Mouse (Mus musculus): ENCODE results near the gene Kcnab1.

The Kcnab1 gene

DNA sequence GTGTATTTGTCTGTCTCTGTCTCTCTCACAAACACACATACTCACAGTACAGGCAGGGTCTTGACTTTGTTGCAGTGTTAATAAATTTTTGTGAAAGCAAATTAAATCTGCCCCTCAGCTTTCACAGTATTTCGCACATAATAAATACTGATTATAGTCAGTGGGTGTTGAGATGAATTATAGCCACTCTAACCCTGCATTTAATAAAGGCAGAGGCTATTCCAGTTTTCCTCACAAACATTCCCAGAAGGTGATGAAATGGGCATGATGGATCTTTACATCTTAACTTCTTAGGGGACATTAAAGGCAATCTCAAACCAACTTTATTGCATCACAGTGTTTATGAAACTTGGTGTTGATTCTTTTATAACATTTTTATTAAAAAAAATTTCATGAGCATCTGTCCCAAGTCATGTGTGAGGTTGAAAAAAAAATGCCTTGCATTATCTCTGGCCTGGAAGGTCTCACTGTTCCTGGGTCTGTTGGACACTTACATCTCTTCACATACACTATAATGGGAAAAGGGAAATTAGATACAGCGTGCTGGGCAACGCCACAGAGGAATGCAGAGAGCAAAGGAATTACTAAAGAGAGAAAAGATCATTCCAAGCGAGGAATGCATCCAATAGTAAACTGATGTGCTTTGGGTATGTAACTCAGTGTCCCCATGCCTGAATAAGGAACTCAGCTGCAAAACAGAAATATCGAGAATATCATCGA is 95.3 kb downstream of the Kcnab1 start:
- no peak for DNase-seq (ENCODE audit: low read depth, low spot score)

DNA sequence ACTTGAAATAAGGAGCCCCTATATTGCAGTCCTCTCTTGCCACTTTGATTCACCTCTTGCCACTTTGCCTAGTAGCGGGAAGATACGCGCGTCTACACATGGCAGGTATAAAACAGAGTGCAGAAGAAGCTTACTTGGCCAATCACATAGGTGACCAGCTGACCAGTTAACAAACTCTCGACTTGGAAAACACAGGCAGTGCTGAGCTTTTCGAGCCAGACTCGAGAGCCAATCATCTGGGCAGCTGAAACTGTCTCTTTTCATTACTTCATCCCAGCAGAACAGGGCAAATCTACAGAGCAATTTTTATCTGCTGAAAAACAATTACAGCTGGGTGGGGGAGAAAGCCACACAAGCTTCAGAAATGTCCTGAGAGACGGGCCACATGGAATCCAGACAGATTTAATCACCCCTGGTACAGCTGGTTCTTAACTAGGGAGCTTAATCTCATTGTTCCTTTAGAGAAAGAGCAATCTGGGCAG is 96.4 kb downstream of the Kcnab1 start:
- DNase-seq (ENCODE audit: low read depth, low spot score) = no peak

DNA sequence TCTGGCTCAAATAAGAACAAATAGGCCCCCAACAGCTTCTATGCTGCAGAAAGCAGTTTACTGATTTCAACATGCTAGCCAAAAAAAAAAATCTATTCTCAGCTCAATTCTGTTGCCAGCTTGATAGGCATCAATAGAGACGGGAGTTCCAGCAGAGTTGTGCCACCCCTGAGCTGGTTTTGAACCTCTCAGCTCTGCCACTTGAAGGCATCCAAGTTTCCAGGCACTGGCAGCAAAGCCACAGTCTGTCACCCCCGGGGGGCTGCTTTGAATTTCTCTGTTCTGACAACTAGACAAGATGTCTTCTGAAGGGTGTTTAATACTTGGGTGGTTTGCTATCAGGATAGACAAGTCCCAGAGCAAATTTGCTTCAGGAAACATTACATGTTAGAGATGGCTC is 104.5 kb downstream of the Kcnab1 start:
- no peak for DNase-seq (ENCODE audit: low read depth, low spot score)

DNA sequence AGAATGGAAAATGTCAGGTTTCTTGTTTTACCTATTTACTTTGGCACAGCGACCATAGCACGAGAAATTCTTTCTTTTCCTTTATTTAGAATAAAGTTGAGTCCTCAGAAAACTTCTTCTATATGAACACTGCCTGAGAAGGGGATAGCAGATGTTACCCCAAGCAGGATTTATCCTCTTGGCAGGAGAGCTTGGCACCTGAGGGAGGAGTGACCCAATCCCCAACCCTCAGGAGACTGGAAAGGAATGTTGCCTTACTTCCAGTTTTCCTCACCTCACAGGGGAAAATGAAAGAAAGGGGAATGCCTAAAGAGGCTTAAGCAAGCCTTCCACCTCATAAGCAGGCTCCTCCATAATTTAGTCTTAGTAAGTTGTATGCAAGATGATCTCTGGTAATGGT is 105.5 kb downstream of the Kcnab1 start:
- no peak for DNase-seq (ENCODE audit: low read depth, low spot score)

DNA sequence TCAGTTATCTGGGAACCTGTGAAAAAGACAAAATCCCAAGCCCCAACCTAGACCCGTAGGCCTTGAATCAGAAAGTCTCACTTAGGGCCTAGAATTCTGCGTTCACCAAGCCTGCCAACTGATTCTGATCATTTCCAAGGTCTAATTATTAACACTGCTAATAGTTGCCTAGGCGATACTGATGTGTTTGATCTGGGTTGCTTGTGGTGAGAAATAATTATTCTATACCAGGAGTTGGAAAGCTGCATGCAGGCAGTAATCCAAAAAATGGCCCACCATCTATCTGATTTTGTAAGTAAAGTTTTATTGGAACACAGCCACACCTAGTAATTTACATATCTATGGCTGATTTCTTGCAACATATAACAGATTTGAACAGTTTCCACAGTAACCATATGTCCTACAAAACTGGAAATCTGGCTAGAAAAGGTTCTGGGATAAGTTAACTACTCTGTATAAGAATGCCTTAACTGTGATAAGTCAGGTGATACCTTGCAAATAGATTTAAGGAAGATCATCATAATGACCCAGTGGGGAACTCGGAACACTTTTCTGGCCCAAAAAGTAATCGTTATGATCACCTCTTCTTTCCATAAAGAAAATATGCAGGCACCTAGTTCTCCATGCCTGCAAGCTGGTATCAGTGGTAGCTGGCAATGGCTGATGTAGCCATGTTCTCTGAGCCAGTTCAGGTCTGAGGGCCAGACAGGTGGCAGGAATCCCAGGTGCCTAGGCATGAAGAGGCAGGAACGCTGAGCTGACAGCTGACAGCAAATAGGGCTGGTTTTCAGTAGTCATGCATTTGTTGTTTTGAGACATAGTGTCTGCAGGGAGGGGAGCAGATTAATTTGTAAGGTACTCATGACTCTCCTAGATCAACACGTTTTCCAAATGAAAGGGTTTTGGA is 108.7 kb downstream of the Kcnab1 start:
- no peak for DNase-seq (ENCODE audit: low read depth, low spot score)

DNA sequence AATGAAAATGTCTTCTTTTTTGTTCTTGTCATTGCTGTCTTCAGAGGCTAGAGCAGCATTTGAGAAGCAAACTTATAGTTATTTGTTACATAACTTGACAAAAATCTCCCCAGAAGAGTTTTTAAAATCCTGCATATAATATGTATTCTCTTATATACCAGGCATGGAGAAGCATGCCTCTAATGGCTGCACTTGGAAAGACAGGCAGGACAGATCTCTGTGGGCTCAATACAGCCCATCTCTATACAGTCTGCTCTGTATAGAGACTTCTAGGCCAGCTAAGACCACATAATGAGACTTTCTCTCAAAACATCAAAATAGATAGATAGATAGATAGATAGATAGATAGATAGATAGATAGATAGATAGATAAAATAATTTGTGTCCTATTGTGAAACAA is 111.1 kb downstream of the Kcnab1 start:
- DNase-seq (ENCODE audit: low read depth, low spot score) = no peak

DNA sequence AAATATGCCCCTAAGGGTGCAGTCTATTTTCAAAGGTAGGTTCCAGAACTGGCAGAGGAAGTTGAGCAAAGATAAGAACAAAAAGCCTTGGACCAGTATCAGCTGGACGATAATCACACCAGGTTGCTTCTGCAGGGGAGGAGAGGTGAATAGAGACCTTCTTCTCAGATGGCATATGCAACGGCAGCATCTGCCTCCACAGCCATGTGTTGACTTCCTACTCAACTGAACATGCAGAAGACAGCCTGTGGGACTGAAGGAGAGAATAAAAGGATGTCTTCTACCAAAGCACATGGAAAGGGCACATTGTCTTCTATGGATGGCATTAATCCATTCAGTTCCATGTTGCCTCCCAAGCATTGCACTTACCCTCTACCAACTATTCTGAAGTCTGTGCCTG is 114.5 kb downstream of the Kcnab1 start:
- DNase-seq (ENCODE audit: low read depth, low spot score) = no peak

DNA sequence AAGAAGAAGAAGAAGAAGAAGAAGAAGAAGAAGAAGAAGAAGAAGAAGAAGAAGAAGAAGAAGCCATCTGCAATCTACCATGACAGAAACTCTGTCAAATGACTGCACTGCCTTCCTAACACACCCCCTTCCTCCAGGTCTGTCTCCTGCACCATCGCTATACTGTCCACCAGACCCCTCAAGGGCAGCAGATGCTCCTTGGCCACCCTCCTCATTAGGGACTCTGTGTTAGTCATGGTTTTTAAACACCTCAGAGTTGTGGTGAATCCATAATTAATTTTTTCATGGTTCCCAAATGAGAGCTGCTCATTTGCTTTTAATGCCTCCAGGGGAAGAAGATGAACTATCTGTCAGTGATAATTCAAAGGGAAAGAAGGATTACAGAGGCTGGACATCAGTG is 121.8 kb downstream of the Kcnab1 start:
- DNase-seq (ENCODE audit: low read depth, low spot score) = no peak

DNA sequence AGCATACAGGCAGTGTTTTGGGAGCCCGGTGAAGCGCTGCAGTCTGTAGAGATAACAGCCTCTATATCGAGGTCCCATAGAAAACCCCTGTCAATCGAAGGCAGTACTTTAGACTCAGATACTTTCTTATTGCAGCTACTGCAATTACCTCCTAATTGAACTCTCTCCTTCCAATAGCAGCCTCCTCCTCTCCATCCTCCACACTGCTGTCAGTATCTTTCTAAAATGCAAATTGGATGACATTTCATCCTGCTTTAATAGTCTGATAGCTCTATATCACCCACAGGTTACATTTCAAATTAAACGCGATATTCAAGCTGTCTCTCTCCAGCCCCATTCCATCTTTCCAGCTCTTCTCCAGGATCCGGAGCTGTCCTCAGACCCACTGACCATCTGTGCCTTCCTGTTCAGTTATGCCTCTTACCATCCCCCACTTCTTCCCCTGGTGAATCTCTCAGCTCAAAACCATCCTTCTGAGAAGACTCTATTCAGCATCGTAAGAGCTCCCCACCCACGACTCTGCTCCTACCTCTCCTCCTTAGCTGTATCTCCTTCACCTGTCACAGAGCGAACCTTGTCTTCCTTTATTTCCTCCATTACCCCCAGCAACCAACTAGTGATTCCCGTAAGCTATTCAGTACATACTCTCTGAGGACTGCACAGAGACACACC is 122.4 kb downstream of the Kcnab1 start:
- DNase-seq (ENCODE audit: low read depth, low spot score) = no peak

DNA sequence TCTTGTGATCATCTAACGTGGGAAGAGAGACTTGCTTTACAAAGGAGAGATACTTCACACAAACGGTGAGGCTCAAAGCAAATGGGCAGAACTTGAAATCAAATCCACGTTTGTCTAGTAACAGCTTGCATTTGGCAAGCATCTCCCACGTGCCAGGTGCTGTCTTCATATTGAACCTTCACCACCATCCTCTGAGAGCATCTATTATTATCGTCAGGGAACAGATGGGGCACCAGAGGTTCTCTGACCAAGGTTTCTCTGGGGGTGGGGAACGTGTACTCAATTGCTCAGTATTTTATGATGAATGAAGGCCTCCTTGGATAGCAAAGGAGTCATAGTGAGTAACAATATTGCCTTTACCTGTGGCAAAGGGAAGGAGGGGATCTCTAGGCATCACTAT is 139.8 kb downstream of the Kcnab1 start:
- no peak for DNase-seq (ENCODE audit: low read depth, low spot score)

DNA sequence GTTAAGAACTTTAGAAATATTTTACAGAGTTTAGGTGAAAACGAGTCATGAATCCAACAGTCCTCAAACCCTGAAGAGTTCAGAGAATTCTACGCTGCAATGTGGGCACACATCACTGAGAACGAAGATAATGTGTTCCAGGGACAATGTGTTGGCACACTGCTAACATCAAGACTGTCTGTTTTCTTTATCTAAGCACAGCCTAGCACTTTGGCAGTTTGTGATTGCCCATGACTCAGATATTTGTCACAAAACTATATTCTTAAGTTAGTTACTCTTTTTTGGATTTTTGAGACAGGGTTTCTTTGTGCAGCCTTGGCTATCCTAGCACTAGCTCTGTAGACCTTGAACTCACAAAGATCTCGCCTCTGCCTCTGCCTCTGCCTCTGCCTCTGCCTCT is 151.3 kb downstream of the Kcnab1 start:
- DNase-seq (ENCODE audit: low read depth, low spot score) = no peak

DNA sequence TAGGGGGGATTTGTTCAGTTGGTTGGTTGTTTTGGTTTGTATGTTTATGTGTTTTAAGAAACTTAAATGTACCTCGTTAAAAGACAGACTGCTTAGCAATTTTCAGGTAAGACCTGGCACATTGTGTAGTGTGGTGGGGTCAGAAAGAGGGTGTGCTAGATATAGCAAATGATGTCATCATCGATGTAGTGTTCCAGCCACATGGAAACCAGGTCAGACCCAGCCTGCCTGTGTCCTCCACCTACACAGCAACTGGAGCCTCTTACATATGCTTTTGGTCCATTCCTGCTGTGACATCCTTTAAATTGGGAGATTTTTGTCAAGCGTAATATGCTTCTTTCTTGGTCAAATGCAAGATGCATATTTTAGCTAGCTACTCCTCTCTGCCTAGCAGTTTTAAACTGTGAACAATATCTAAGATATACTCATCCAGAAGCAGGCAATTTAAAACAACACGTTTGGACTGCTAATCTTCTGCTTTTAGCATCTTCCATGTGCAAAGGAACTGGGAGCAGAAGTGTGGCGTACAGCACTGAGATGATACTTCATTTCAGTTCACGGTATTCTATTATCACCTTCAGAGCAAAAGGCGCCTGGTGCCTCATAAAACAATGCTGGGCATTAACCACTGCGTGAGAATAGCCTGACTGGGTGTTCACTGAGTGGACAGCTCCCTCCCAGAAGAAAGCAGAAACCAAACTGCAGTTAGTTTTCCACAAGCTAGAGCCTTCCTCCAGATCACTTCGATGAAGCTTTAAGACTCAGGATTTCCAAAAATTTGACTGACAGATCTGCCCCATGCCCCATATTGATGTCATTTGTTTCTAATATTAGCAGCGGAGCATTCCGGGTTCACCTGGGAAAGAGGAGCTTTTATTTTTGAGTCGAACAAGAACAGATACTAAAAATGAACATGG is 153.6 kb downstream of the Kcnab1 start:
- DNase-seq (ENCODE audit: low read depth, low spot score) = no peak

DNA sequence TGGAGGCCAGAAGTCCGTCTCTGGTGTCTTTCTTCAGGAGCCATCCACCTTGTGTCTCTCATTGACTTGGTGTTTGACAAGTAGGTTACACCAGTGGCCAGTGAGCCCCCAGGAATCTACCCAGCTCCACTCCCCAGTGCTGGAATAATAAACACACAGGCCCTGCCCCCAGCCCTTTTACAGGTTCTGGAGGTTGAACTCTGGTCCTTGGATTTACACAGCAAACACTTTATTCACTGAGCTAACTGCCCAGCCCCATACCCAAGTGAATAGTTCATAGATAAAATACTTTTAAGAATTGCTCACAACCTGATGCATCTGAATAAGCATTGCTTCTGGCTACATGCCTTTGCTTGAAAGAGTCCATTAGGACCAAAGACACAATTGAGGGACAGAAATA is 164.1 kb downstream of the Kcnab1 start:
- no peak for DNase-seq (ENCODE audit: low read depth, low spot score)

DNA sequence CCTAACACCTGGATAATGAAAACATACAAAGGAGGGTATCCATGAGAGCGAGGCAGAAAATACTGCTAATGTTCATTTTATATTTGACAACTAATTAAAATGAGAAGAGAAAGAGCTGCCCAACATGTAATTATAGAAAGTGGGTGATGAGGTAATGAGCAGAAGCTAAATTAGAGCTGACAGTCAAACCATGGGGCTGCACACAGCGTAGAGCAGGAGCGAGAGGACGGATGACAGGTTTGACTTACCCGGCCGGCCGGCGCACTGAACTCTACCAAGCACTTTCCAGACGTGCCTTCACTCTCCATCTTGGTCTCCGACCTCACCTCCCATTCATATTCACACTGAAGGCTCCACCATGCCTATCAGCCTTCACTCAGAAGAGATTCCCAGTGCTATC is 168.6 kb downstream of the Kcnab1 start:
- DNase-seq (ENCODE audit: low read depth, low spot score) = no peak

DNA sequence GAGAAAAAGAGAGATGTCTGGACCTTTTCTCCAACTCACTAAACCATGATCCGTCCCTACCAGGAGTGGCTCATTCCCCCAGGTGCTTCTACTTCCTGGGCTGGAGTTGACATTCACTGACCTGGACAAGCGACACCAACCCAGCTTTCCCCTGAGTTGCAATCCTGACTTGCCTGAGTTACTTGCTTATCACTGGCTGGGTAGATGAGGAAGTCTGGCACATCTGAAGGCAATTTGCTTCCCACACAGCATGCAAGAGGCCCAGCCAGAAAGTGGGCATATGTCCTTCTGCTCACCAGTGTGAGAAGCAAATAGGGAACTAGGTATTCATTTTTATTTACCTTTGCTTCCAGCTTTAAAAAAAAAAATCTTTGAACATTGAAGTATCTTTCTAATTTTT is 174.2 kb downstream of the Kcnab1 start:
- no peak for DNase-seq (ENCODE audit: low read depth, low spot score)

DNA sequence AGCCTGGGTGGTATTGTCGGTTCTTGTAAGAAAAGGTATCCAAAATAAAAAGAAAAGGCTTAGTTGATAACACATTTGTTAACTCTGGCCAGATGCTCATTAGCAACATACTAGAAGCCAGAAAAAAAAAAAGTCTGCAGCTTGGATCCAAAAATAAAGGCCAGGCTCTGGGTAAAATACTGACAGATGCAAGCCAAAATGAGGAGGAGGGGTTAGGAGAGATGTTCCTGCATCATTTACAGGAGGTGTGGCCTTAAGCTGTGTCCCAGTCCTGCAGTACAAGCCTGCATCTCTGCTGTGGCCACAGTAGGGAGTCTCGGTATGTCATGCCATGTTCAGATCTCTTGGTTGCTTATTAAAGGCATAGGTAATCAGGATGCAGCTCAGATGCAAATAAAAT is 179.8 kb downstream of the Kcnab1 start:
- DNase-seq (ENCODE audit: low read depth, low spot score) = no peak

DNA sequence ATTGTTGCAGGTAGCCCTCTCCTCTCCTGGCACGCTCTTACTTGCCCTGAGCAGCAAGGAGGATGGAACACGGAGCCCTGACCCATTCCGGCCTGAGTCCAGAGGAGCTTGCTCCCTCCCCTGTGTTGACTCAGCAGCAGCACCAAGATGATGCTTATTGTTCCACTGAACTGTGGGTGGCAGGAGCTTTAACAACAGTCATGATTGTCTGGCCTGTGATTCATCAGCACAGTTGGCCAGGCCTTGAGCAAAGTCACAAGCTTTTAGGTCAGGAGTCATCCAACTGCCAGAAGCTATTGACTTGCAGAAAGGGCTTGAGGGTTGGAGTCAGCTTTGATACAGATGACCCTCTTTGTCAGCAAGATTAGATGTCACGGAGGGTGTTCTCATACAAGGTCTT is 187.8 kb downstream of the Kcnab1 start:
- DNase-seq (ENCODE audit: low read depth, low spot score) = no peak

DNA sequence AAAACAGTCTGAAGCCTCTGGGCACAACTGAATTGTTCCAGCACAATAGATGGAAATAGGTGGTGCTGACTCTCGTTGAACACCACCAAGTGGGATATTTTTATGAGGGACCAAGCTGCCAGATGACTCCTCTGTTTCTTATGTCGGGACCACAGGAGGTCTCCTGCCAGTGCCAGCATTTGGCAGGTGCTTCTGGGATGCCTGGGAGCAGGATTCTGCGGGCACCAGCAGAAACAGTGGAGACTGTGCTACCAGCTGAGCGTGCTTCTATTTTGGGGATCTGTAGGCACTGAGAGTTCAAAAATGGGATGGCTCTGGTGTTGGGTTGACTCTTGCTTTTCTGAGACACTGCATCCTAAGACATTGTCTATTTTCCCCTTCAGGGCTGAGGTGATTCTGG is 190.0 kb downstream of the Kcnab1 start:
- DNase-seq (ENCODE audit: low read depth, low spot score) = no peak

DNA sequence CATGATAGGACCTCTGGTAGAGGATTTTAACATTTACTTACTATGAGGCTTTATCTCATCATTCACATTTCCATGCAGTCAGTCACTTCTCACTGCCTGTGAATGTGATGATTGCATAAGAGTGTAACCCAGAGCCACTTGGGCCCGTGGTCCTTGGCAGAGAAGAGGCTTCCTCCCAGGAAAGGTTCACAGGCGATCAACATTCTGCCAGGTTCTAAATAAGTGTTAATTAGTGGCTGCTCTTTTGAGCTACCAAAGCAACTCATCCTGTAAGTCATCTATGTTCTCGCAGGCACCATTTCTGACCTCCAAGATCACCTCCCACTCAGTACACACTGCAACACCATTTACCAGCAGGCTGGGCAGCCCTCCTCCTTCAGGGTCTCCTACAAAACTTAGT is 192.3 kb downstream of the Kcnab1 start:
- DNase-seq (ENCODE audit: low read depth, low spot score) = no peak

DNA sequence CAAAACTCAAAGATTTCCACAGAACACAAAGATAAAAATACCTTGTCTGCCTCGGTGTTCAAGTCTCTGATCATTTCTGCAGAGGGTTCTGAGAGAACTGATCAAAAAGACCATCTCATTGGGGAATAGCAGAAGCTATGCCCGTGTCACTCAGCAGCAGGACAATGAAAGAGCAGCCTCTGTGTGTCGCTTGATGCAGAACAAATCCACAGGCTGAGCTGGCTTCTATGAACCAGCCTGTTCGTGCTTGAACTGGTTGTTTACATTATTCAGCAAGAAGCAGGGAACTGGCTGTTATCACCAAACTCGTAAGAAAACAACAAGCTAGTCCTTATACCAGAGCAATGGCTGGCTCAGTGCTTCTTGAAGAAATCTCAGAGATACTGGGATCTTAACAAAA is 193.4 kb downstream of the Kcnab1 start:
- no peak for DNase-seq (ENCODE audit: low read depth, low spot score)

DNA sequence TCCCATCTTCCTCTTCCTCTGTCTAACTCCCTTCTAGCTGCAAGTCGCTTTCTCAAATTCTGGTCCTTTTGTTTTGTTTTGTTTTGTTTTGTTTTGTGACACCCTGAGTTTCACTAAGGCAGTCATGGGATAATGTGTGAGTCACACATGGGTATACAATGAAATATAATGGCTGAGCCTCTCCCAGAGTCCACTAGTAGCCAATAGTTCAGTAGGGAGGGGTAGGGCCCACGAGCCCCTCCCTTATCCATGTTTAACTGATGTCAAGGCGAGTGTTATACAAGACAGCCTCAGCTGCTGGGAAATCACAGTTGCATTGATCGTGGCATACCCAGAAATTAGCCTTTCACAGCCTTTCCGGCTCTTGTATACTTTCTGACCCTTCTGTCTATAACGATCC is 206.7 kb downstream of the Kcnab1 start:
- no peak for DNase-seq (ENCODE audit: low read depth, low spot score)

Measured in embryo, embryonic 11.5 days (tissue).